Mouse (Mus musculus) fibroblast of lung, adult 2 months (primary cell): ENCODE measurements around the gene Mrpl22.
"Not testable (repeated sequence)": the region's sequence is repeated elsewhere in the genome, so short reads cannot be mapped to it uniquely, and the experiment has no call there.

Source experiments
- DNase-seq: peaks from one replicate; pipeline ENCODE4 v3.0.0-alpha.2; 2011; ENCODE audit warnings: low read depth

Gene Mrpl22

DNA sequence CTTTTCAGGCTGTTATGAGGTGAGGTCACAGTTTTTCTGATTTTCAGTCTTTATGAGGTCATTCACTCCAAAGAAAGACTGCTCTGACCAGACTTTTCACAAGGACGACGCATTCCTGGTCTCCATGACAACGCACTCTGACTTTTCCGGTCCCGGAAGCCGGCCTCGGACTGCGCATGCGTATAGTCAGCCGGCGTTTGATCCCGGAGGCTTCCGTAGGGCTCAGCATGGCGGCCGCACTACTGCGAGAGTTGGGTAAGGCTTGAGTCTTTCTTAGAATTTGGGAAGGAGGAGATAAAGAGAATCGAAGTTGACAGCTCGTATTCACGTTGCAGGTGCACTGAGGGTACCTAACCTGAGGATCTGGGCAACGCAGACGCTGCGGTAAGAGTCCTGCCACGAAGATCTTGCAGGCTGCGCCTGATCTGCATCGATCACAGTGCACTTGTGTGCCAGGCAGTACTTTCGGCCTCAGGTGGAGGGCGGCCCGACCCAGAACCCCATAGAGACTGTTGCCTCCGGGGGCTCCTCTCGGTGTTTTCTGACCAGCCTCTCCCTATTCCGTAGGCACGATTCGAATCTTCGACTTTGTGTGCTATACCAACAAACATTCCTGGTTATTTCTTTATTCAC, at the start of gene Mrpl22:
Mrpl22 (plus strand) TSS at position 203 of the 633 bp plus-strand sequence.
- peak; percentile 92 for DNase-seq

DNA sequence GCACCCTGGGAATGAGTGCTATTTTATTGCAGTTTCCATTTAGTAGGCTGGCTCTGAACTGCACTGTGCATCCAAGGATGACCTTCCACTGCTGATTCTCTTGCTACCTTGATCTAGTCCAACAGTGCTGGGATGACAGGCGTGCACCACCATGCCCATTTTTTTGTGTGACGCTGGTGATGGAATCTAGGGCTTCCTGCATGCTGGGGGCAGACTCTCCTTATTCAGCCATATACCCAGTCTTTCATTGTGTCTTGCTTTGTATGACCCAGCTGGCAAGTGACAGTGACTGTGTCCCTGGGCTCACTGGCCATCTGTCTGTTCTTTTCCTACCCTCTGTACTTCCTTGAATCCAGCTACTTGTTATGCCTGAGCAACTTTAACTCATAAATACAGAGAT, 47.8 kb upstream of the Mrpl22 start:
- no peak for DNase-seq

DNA sequence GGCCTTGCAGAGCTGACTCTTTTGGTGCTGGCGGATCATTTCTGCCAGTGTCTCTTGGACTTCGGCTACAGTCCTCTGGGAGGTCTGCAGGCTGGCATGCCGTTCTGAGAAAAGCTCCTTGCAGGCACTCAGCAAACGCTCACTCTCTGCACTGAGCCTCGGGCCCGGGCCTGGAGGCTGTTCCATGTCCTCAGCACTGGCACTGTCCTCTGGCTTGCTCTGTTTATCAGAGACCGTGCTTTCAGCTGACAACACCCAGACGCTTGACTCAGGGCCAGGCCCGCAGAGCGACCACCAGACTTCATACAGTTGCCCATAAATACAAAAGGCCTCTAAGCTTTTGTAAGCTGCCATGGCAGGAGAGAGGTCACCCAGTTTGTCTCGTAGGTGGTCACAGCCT, 46.4 kb upstream of the Mrpl22 start:
- DNase-seq: no peak

DNA sequence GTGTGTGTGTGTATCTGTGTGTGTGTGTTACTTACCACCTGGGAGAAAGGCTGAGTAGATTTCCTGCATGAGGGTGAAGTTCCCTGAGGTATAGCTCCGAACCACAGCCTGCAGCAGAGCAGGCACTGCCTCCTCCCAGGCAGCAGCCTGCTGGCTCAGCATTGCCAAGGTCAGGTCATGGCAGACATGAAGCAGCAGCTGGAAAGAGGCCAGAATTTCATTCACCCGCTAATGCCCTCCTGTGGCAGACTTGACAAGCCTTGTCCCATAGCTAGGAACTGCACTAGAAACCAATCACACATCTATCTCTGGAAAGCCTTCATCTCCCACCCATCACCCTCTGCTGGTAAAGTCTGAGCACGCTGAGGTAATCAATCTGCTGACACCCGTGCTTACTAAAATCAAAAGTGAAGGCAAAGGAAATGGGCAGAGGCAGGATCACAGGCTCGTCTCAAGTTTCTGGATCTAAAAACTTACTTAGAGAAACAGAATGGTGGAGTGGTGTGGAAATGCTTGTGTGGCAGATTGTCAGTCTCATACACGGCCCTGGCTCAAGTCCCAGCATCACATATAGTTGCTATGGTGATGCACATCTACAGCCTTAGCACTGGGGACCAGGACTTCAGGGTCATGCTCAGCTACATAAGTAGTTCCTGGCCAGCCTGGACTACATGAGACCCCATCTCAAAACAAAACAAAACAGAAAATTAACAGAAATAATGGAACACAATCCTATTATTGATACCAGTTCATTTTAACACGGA, 44.9 kb upstream of the Mrpl22 start:
- DNase-seq: peak; percentile 30

DNA sequence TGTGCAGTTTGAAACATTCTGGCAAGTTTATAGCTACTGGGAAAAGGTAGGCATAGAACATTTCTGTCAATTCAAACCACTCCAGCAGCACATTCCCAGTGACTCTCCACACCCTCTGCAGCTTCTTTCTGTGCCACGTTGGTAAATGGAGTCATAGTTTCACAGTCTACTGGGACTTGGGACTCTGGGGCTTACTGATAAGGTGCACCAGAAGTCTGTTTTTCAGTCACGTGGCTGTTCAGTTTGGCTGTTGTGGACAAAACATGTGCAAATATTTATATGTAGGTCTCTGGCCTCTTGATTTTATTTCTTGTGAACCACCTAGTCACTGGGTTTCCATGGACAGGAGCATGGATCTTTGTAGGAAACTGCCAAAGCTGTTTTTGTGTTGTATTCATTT, 43.9 kb upstream of the Mrpl22 start:
- DNase-seq: no peak

DNA sequence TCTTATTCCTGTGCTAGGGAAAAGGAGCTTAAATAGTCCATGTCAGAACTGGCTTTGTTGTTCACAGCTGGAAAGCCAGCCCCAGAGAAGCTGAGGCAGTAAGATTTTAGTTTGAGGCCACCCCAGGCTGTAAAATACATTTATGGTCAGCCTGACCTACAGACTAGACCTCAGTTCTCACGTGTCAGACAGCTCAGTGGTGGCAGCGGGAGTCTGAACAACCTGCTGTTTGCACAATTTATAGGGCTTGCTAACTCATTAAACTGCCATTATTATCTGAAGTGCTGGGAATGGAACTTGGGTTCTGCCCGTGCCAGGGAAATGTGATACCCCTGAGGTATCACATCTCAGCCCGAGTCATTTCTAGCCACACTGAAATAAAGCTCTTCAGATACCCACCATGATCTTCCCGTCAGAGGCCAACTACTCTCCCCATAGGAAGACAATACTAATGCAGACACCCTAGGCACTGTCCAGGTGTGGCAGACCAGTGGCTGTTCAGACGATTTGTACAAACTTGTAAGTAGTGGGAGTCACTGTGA, 42.1 kb upstream of the Mrpl22 start:
- no peak for DNase-seq

DNA sequence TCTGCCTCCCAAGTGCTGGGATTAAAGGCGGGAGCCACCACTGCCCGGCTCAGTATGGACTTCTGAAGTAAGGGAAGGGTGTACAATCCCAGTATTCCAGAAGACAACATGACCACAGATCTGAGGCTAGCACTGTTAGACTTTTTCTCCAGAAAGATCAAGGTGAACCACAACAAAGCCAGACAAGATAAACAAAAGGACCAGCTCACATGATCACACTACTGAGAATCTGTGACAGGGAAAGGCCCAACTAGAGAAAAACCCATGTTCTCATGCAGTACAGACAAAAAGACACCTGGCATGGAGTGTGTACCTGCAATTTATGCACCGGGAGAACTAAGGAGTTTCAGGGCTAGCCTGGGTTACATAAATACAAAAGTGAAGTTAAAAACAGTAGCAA, 39.4 kb upstream of the Mrpl22 start:
- no peak for DNase-seq

DNA sequence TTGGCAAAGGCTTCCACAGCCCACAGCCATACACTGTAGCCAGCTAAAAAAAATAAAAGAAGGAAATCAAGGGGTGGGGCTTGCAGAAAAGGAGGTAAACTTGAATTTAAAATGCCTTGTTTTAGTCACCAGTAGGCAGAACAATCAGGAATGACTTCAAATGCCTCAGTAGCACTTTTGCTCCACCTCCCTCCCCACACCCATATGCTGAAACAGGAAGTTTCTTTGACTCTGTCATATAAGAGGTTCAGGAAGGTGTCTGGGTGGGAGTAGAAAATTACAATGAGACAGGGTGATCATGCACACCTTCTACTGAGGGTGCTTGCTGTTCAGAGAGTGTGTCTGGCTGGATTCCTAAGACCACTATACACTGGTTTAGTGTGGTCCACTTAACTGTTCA, 36.6 kb upstream of the Mrpl22 start:
- DNase-seq: no peak

DNA sequence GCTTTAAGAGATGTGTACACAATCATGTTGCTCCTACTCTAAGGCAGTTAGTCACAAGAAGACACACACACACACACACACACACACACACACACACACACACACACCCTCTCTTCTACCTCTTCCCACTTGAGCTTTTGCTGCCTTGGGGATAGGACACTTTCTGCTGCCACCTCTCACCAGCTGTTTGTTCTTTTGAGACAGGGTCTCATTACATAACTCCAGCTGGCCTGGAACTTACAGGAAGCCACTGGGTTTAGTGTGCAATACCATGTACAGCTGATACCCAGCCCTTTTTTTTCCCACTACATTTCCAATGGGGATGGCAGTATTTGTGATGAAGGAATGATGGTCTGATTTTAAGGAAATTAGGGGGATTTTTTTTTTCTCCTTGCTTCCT, 36.2 kb upstream of the Mrpl22 start:
- no peak for DNase-seq

DNA sequence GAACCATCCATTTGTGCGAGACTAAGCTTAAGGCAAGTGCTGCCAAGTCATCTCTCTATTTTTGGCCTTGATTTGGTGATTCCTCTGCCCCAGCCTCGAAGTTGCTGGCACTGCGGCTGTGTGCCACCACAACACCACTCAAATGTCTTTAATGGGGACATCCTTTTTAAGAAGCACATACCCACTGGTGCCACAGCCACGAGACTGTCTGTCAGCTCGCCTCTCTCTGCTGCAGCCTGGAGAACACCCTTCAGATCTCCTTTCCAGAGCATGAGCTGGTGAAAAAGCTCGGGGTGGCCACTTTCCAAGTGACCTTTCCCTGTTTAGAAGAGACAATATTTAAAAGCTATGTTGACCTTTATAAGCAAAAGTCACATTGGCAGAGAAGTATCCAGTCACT, 34.8 kb upstream of the Mrpl22 start:
- DNase-seq: no peak

DNA sequence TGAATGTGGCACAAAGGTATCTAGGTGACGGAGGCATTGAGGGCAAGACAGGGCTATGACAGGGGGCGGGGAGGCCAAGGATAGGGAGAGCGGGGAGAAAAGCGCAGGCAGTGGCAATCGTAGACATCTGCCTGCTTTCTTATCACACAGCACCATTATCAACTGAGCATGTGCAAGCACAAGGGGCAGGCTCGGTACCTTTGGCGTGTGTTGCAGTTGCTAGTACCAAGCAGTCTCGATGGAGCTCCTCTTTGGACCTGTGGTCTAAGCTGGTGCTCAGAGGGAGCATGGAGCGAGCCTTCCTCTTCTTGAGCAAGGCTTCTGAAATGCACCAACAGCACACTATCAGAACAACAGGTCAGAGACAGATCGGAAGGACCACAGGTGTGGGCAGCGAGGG, 32.6 kb upstream of the Mrpl22 start:
- no peak for DNase-seq

DNA sequence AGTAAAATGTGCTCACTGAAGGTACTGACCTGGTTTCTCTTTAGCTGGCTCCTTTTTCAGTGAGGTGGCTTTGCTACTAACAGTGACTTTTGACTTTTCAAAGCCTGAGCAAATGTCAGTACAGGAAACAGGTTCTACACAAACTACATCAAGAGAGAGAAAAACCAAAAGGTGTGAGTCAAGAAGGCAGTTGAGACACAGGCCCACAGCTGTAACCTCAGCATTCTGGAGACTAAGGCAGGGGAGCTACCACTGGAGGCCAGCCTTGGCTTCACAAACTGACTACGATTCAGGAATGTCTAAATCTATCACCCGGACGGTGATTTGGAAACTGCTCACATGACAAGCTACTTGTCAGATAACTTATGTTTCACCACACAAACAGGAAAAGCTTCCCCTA, 32.0 kb upstream of the Mrpl22 start:
- DNase-seq: no peak

DNA sequence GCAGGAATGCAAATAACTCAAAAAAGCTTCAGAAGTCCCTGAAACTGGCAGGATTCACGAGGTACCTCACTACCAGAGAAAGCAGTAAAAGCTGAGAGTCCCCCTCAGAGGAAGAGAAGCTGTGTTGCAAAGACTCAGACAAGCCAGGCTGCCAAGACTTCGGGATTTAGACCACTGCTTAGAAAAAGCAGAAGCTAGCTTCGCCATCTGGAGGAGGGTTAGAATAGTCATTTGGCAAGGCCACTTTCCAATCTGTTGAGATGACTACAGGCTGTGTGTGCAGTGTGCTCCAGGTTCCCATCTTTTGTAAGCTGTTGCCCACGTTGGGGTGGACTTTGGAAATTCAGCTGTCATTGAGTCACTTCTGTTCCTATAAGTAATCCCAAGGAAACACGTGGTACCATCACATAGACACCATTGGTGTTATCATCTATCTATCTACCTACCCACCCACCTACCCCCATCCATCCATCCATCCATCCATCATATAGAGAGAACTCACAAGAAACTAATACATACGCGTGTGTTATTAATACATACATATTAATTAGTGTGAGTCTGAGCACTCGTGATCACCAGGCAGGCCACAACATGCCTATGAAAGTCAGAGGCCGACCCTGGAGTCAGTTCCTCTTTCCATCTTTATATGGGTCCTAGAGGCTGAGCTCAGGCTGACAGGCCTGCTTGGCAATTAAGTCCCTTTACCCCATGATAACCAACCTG, 27.6 kb upstream of the Mrpl22 start:
- DNase-seq: no peak

DNA sequence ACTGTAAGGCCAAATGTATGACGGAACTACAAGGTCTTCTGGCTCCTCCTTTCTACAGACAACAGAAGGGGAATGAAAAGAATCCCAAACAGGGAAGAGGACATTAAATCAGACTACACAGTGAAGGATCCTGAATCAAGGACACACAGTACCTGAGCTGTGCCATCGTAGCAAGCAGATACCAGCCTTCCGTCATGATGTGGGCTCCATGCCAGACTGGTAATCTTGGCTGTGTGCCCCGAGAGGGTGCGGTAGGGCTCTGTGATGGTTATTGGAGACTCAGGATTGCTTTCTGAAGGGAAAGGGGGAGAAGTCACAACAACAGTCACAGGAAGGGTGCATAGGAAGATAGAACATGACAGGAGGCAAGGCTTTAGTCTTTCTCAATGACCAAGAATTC, 25.2 kb upstream of the Mrpl22 start:
- DNase-seq: no peak

DNA sequence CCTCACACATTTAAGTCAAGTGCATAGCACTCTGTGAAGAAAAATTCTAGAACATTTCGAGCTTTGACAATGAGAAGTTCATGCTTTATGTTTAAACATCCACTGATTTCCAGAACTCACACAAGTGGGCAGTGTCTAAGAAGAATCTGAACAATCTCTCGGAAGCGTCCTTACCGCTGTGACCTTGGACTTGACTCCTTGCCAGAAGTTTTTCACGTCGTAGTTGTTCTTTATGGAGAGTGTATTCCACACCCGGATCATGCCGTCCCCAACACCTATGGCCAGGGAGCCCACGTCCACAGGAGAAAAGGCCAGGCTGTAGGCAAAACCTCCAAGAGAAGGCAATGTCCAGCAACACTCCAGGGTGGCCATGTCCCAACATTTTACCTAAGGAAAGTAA, 16.0 kb upstream of the Mrpl22 start:
- no peak for DNase-seq

DNA sequence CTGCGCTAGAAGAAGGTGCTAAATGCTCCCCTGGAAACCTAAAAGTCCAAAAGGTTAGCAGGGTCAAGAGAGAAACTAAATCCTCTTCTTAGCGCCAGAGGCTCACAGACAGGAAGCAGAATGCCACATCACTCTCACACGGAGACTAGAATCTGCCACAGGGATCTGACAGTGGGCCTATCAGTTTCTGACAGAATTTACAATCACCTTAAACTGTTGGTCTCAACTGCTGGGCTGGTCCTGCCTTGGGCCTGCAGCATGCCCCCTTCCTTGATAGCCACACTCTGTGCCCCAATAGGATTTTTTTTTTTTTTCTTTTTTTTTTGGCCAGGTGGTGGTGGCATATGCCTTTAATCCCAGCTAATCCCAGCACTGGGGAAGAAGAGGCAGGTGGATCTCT, 14.6 kb upstream of the Mrpl22 start:
- DNase-seq: no peak

DNA sequence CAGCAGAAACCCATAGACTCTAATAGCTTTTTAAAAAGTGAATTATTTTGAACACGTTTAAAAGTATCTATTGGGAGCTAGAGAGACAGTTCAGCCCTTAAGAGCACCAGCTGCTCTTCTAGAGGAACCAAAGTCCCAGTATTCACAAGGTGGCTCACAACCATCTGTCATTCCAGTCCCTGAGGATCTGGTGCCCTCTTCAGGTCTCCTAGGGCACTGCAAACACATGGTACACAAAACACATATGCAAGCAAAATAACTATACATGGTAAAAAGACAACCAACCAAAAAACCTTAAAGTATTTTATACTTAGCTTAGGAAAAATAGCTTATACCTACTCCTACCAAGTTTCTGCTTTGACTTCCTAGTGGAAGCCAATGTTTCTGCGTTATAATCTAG, 6.4 kb upstream of the Mrpl22 start:
- DNase-seq: no peak

DNA sequence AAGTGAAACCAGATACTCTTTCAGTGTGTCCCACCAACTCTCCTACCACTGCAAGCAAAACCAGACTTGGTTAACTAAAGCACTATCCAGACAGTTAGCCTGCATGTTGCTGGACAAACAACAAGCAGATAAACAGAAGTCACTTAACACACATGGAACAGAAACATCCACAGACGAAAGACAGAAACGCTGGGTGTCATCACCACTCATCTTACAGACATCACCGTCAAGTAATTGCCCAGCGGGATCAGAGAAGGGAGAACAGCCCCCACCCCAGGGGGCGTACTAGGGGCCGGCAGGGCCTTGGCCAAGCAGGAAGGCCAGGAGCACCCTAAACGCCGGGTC, 3.7 kb upstream of the Mrpl22 start:
- DNase-seq: no peak

DNA sequence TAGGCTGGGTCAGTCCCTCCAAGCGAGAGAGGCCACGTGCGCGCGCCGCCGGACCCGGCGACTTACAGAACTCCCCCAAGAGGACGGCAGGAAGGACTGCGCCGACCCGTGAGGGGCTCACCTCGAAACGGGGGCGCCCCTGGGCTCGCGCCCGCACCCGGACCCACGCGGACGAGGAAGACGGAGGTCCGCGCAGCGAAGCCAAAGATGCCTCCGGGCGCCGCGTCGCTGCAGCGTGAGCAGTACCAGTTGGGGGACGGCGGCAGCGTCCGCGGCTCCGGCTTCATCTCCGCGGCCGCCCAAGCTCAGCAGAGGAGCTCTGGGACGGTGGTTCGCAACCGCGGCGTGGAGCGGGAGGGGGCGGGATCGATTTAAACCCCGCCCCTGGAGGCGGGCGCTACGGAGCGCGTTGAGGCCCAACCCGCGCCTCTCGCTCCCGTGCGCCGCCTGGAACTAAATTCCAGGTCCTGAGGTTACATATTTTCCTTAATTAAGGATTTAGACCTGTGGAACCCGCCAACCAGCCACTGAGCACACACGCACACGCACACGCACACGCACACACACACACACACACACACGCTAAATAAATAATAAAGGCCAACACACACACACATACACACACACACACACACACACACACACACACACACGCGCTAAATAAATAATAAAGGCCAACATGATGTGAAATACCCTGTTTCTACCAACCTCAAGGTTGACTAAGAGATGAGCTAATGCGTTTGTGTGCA, 3.1 kb upstream of the Mrpl22 start, which contains the start of gene Gemin5:
Gemin5 (minus strand) TSS at position 373 of the 749 bp plus-strand sequence.
- DNase-seq: peak; percentile 42

DNA sequence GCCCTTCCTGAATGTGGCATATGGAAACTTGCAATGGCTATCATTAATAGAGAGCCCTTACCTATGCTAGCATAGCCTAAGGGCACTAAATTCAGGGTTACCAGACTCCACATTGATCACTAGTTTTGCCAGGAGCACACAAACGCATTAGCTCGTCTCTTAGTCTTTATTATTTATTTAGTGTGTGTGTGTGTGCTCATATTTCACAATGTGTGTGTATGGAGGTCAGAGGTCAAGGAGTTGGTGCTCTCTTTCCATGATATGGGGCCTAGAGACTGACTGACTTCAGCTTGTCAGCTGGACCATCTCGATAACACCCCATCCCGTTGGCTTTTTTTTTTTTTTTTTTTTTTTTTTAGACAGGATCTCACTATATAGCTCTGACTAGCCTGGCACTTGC, 1.8 kb upstream of the Mrpl22 start:
- no peak for DNase-seq

DNA sequence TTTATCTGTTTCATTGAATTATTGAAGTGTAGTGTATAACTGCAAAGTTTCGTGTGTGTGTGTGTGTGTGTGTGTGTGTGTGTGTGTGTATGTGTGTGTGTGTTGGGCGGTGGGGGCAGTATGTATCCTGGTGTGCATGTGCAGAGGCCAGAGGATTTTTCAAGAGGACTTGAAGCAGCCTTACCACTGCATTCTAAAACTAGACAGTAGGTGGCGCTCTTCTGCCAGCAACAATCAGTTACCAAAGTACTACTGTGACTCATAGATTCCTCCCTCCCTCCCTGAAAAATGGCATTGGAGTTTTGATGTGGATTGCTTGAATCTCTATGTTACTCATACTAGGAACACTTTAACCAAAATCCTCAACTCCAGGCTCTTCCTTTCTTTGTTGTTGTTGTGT, 8.1 kb downstream of the Mrpl22 start:
- DNase-seq: peak; percentile 89

DNA sequence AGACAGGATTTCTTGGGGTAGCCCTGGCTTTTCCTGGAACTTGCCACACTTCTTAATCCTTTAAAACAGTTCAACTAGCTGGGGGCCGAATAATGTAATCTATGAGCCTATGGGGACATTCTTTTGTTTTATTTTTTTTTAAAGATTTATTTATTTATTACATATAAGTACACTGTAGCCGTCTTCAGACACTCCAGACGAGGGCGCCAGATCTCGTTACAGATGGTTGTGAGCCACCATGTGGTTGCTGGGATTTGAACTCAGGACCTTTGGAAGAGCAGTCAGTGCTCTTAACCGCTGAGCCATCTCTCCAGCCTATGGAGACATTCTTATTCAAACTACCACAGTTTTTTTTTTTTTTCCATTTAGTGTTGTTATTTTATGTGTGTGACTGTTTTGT, 8.5 kb downstream of the Mrpl22 start:
- DNase-seq: not testable (repeated sequence)
